Mouse (Mus musculus) midbrain, embryonic 11.5 days (tissue): ENCODE measurements around the gene Chrm4. TPM values are rescaled to one million over a fixed set of nuclear protein-coding genes. Genes with fewer than 3 reads are reported as not detected.

Source experiments
- ATAC-seq: fragments of 200-750 bp; cut with Nextera tagmentation; 2 replicates; pipeline ENCODE4 v1.8.0; 2017; ENCODE audit warnings: moderate TSS enrichment, moderate library complexity; ENCODE audit not compliant: low FRiP score
- DNase-seq: peaks from one replicate; pipeline ENCODE4 v3.0.0; 2015; ENCODE audit warnings: low spot score; ENCODE audit errors: missing footprints
- H3K27ac ChIP-seq: fragments of 300-500 bp; sonication (generic); 2 replicates; pipeline ENCODE4 v1.5.1; 2014; ENCODE audit warnings: low read depth, low read length
- H3K27me3 ChIP-seq: fragments of 300-500 bp; sonication (generic); 2 replicates; pipeline ENCODE4 v1.6.1; 2014; ENCODE audit warnings: mild to moderate bottlenecking, low read length, moderate library complexity, mixed read lengths; ENCODE audit not compliant: control insufficient read depth, insufficient read depth
- H3K36me3 ChIP-seq: fragments of 300-500 bp; sonication (generic); 2 replicates; pipeline ENCODE4 v1.6.1; 2014; ENCODE audit warnings: mild to moderate bottlenecking, low read length, moderate library complexity, mixed read lengths; ENCODE audit not compliant: control insufficient read depth, insufficient read depth
- H3K4me1 ChIP-seq: fragments of 300-500 bp; sonication (generic); 2 replicates; pipeline ENCODE4 v1.6.1; 2014; ENCODE audit warnings: low read length; ENCODE audit not compliant: control insufficient read depth, insufficient read depth
- H3K4me2 ChIP-seq: fragments of 300-500 bp; sonication (generic); 2 replicates; pipeline ENCODE4 v1.6.1; 2014; ENCODE audit warnings: mild to moderate bottlenecking, moderate library complexity
- H3K4me3 ChIP-seq: fragments of 300-500 bp; sonication (generic); 2 replicates; pipeline ENCODE4 v1.5.1; 2014; ENCODE audit warnings: low read depth, low read length
- H3K9ac ChIP-seq: fragments of 300-500 bp; sonication (generic); 2 replicates; pipeline ENCODE4 v1.6.1; 2014; ENCODE audit warnings: low read length
- H3K9me3 ChIP-seq: fragments of 300-500 bp; sonication (generic); 2 replicates; pipeline ENCODE4 v1.6.1; 2016; ENCODE audit warnings: low read length; ENCODE audit not compliant: control insufficient read depth
- WGBS: fragments of 180-500 bp; shearing (Covaris S2); extraction: QIAGEN DNeasy Blood & Tissue Kit; methylation state at CpG from one replicate; pipeline ENCODE4 v1.1.7; 2014; 5-methylcytosine and 5-hydroxymethylcytosine counted together
- polyA plus RNA-seq: library from polyadenylated mRNA; unstranded; fragments of >200 nt; fragmentation: Nextera tagmentation; extraction: Ambion mirVana; gene quantifications from 2 replicates; pipeline ENCODE4 v1.2.1, GENCODE M21; 2014

Chrm4 gene
- polyA plus RNA-seq, 1 experiment from 2014 or later = 0.37 TPM

DNA sequence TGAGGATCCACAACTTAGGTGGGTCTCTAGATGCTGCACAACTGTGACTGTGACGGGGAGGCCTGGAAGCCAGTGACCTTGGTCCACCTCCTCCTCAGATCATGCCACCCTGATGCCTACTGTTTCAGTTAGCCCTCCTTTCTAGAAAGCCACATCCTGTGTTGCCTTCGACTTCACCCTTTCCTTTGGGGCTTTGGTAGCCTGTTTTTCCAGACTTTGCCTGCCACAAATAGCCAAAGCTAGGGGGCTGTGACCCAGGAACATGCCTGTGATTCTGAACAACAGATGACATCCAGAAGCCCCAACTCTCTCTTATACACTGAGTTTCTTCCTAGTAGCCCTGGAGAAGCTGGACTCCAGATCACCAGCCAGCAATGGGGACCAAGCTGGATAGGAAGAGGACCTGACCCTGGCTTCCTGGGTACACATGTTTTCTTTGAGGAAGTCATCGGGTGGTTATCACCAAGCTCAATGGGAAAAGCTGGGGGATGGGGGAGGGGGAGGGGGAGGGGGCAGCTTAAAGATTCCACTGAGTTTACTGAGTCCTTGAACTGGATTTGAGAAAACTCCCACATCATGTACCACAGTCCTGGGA, 37.7 kb downstream of the Chrm4 start:
- ATAC-seq (no peak), DNase-seq (peak; percentile 86)
- no peak overlapping the region for H3K9ac ChIP-seq
- 66% methylated on average over 3 of the region's 3 CpGs for WGBS
- H3K27me3 ChIP-seq = peaks cover 6% of the 10 kb centered on the region
- H3K4me3 ChIP-seq = no peak overlapping the region
- H3K4me1 ChIP-seq = peaks cover 9% of the 10 kb centered on the region
- no peaks in the 10 kb centered on the region for H3K36me3 ChIP-seq
- H3K9me3 ChIP-seq = no peaks in the 10 kb centered on the region
- no peak overlapping the region for H3K27ac ChIP-seq
- no peak overlapping the region for H3K4me2 ChIP-seq

DNA sequence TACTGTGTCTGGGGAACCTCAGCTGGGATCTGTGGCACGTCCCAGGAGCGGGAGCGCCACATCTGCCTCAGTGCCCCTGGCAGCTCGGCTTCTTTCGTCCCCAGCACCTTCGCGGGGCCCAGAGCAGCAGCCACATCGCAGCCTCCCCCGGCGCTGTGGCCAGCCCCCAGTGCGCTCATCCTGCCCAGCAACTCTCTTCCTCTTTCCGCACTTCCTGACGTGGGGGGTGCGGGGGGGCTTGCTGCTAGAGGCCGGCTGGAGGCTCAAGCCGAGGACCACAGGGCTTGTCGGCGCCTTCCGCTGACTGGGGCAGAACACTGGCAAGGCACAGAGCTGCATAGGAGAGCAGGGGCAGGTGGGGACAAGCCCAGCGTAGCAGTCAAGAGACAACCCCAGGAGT, 38.4 kb downstream of the Chrm4 start:
- DNase-seq (no peak), ATAC-seq (no peak)
- peak overlapping the region; percentile 46; the same call in 1 of the 2 replicates for H3K9ac ChIP-seq
- H3K27me3 ChIP-seq = peaks cover 6% of the 10 kb centered on the region
- H3K4me3 ChIP-seq = no peak overlapping the region
- H3K27ac ChIP-seq = no peak overlapping the region
- H3K36me3 ChIP-seq = no peaks in the 10 kb centered on the region
- H3K4me1 ChIP-seq = peaks cover 9% of the 10 kb centered on the region
- H3K9me3 ChIP-seq = no peaks in the 10 kb centered on the region
- H3K4me2 ChIP-seq = no peak overlapping the region
- WGBS = 18% methylated on average over 20 of the region's 20 CpGs

DNA sequence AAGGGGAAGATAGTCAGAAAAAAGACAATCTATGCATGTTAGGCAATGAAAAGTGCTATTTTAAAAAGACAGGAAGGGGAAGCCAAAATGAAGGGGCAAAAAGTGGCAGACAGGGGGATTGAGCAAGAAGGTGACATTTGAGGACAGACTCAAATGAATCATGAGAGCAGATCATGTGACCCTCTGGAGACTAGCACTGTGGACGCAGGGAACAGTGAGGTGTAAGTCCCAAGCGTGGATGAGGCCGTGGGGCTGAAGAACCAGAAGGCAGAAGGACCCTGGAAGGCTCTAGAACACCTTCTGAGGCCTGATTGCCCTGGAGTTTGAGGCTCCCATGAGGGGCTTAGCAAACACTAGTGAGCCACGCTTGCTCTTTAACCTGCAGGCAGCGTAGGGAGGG, 39.3 kb downstream of the Chrm4 start:
- Histone ChIP-seq H3K4me1 (peaks cover 13% of the 10 kb centered on the region), H3K9ac (no peak overlapping the region), H3K9me3 (no peaks in the 10 kb centered on the region), H3K27ac (no peak overlapping the region), H3K27me3 (peaks cover 6% of the 10 kb centered on the region), H3K36me3 (no peaks in the 10 kb centered on the region), H3K4me2 (no peak overlapping the region), H3K4me3 (no peak overlapping the region)
- ATAC-seq (no peak), DNase-seq (peak; percentile 23)
- 87% methylated on average over 5 of the region's 5 CpGs for WGBS

DNA sequence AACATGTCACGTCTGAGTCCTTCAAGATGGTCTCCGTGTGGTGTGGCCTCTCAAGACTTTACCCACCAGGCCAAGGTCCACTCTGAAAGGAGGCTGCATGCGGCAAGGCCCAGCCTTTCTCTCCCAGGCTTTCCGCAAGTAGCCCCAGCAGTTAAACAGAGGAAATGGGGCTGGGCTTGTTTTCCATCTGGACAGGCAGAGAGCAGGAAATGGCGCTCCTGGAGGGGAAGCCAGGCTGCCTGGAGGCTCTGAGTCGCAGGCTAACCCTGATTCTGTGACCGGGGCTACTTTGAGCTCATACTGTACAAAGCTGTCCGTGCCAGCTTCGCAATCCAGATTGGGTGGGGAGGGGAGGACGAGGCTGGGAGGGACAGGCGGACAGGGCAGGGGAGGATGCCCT, 40.9 kb downstream of the Chrm4 start:
- Histone ChIP-seq H3K4me2 (no peak overlapping the region), H3K9me3 (no peaks in the 10 kb centered on the region), H3K27ac (no peak overlapping the region), H3K36me3 (no peaks in the 10 kb centered on the region), H3K9ac (no peak overlapping the region), H3K27me3 (peaks cover 9% of the 10 kb centered on the region), H3K4me3 (no peak overlapping the region), H3K4me1 (peaks cover 11% of the 10 kb centered on the region)
- no peak for ATAC-seq
- WGBS = 66% methylated on average over 11 of the region's 11 CpGs
- DNase-seq = peak; percentile 74

DNA sequence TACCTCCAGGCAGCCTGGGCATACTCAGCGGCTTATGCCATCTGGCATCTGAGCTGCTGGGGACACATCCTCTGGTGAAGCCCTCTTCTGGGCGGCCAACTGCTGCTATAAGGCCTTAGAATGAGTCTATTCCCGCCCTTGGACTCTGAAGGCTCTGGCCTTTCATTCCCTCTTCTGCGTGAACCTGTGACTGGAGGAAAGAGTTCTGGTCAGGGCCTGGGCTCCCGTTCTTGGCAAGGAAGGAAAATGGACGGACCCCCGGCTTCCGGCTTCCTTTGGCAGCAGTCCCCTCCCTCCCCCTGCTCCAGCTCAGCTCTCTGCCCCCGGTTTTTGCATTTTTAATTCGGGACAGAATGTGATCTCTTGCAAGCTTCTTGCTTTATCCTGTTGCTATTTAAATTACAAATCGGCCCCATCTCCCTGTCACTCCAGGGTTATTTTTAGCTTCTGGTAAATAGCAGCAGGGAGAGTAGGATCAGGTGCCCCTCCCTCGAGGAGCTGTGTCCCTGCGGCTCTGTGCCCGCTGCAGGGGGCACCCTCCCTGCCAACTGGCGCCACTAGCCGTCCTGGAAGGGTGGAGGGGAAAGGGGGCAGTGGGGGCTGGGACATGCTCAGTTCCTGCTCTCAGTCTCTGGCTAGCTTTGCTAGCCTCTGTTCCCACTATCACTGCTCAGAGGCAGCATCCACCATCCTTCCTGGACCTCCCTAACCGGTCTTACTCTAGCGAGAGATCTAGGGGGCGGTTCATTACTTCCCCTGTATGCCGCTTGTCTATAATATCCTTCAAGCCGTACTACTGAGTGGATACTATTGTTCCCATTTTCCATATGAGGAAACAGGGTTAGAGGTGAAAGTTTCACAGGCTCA, 44.4 kb downstream of the Chrm4 start:
- Histone ChIP-seq H3K4me1 (peaks cover 21% of the 10 kb centered on the region), H3K4me2 (peak overlapping the region; percentile 7; the same call in 1 of the 2 replicates), H3K36me3 (no peaks in the 10 kb centered on the region), H3K27me3 (peaks cover 30% of the 10 kb centered on the region), H3K9ac (peak overlapping the region; percentile 40), H3K9me3 (no peaks in the 10 kb centered on the region), H3K27ac (no peak overlapping the region), H3K4me3 (no peak overlapping the region)
- ATAC-seq (no peak), DNase-seq (peak; percentile 86)
- 18% methylated on average over 21 of the region's 21 CpGs for WGBS

DNA sequence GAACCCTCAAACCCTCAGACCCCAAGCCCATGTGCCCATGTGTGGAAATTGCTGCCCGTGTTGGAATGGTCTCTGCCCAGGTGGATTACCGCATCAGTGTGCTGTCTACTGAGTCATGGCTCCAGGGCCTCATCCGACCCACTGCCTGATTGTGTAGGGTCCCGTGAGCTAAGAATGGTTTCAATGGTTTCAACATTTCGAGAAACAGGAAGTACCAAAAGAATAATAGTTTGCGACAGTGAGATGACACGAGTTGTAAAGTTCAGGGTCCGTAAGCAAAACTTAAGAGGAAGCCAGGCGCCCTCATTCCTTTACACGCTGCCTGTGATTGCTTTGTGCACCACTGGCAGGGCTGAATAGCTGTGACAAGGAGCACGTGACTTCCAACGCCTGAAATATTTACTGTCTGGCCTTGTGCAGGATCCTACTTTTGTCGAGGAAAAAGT, 45.1 kb downstream of the Chrm4 start:
- peaks cover 21% of the 10 kb centered on the region for H3K4me1 ChIP-seq
- H3K4me2 ChIP-seq = no peak overlapping the region
- H3K4me3 ChIP-seq = no peak overlapping the region
- no peak overlapping the region for H3K9ac ChIP-seq
- H3K36me3 ChIP-seq = no peaks in the 10 kb centered on the region
- no peaks in the 10 kb centered on the region for H3K9me3 ChIP-seq
- ATAC-seq = no peak
- 48% methylated on average over 13 of the region's 13 CpGs for WGBS
- peaks cover 37% of the 10 kb centered on the region for H3K27me3 ChIP-seq
- no peak for DNase-seq
- no peak overlapping the region for H3K27ac ChIP-seq

DNA sequence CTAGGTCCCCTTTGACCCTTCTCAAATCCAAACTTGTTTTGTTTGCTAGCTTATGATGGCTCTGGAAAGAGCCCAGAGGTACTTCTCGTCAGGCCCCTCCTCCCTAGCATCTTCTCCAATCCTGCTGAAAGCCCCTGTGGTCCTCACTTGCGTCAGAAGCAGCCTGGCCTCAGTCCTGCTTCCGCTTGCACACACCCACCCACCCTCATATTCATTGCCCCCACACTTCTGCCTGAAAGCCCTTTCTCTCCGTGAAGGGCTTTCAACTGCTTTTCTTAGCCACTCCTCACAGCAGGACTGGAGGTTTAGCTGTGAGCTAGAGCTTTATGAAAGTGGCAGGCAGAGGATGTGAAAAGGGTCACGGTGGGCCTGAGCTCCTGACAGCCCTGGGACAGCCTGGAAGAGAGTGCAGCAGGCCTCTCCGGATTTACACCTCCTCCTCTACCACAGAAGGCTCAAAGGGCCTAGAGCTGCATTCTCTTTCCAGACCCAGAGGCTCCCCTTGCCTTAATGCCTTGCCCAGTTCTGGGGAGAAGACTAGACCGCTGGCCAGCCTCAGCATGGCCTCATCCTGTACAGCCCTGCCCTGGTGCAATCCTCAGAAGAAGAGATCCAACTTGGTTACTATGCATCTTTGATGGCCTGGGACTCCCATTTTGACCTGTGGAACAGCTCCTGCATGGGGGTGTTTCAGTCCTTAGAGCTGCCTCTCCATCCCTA, 46.5 kb downstream of the Chrm4 start:
- no peaks in the 10 kb centered on the region for H3K9me3 ChIP-seq
- no peak overlapping the region for H3K4me2 ChIP-seq
- peaks cover 35% of the 10 kb centered on the region for H3K27me3 ChIP-seq
- 21% methylated on average over 7 of the region's 7 CpGs for WGBS
- DNase-seq (peak; percentile 85), ATAC-seq (no peak)
- no peak overlapping the region for H3K4me3 ChIP-seq
- H3K9ac ChIP-seq = no peak overlapping the region
- no peaks in the 10 kb centered on the region for H3K36me3 ChIP-seq
- H3K27ac ChIP-seq = no peak overlapping the region
- H3K4me1 ChIP-seq = peaks cover 21% of the 10 kb centered on the region

DNA sequence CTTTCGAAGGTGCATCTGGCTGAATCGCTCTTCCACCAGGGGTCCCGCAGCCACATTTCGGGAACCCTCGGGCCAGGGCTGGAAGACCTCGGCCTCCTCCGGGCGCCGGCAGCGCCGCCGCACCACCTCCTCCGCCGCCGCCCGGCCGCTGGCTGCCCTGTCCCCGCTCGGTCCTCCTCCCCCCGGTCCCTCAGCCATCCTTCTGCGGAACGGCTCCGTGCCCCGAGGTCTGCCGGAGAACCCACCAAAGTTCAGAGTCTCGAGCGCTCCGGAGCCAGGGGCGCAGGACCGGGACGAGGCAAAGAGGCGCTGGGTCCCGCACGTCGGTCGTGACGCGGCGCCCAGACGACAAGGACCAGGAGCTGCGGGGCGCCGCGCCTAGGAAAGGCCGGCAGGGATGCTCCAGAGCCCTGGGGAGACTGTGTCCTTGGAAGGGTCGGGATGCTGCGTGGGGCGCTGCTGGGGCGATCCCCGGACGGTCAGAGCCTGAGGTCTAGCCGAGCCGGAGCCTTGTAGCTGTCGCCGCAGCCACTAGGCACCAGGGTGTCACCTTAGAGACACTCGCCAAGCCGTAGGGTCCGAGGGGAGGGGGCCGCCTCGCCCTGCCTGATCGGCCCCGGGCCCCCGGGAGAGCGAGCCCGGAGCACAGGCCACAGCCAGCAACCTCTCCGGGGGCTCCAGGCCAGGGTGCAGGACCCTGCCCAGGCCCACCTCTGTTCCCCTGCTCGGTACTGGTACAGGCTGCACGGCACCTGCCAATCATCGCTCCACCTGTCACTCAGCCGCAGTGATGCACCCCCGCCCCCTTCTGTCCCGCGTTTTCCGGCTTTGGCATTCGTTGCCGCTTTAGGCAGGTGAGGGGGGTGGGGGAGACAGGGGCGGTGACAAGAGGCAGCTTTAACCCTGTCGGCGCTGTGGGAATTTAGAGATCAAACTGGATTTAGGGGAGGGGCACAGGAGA, 48.8 kb downstream of the Chrm4 start, which contains the start of gene Dgkz:
Gene Dgkz (minus strand): TSS at position 284 of the 961 bp plus-strand sequence.
- Histone ChIP-seq H3K4me3 (peak within 1 kb of the TSS; percentile 36), H3K27ac (no peak within 1 kb of the TSS), H3K4me1 (peaks cover 28% of the 10 kb centered on the region), H3K9ac (peak within 1 kb of the TSS; percentile 49), H3K27me3 (peaks cover 35% of the 10 kb centered on the region), H3K36me3 (no peaks in the 10 kb centered on the region), H3K9me3 (no peaks in the 10 kb centered on the region), H3K4me2 (peak within 1 kb of the TSS; percentile 48)
- under 1% methylated on average over 78 of the region's 79 CpGs for WGBS
- ATAC-seq (peak; percentile 57), DNase-seq (peak; percentile 95)
